Mouse (Mus musculus) hindbrain, embryonic 10.5 days (tissue): ENCODE data around the gene Taf1c. TPM values are rescaled to one million over a fixed set of nuclear protein-coding genes. Genes with fewer than 3 reads are reported as not detected.

Experiments used
- DNase-seq: peaks from one replicate; pipeline ENCODE4 v3.0.0-alpha.2; 2017; ENCODE audit warnings: low spot score
- H3K27ac ChIP-seq: fragments of 300-500 bp; sonication (generic); 2 replicates; pipeline ENCODE4 v1.5.1; 2016; ENCODE audit warnings: mild to moderate bottlenecking, moderate library complexity
- H3K27me3 ChIP-seq: fragments of 300-500 bp; sonication (generic); 2 replicates; pipeline ENCODE4 v1.6.1; 2016; ENCODE audit warnings: mild to moderate bottlenecking; ENCODE audit not compliant: poor library complexity, insufficient read depth, severe bottlenecking
- H3K36me3 ChIP-seq: fragments of 300-500 bp; sonication (generic); 2 replicates; pipeline ENCODE4 v1.6.1; 2016; ENCODE audit warnings: mild to moderate bottlenecking, moderate library complexity
- H3K4me1 ChIP-seq: fragments of 300-500 bp; sonication (generic); replicated peaks from 2 replicates; pipeline ENCODE4 v1.6.1; 2016; ENCODE audit warnings: mild to moderate bottlenecking
- H3K4me3 ChIP-seq: fragments of 300-500 bp; sonication (generic); 2 replicates; pipeline ENCODE4 v1.5.1; 2016; ENCODE audit warnings: mild to moderate bottlenecking, moderate library complexity
- H3K9me3 ChIP-seq: fragments of 300-500 bp; sonication (generic); 2 replicates; pipeline ENCODE4 v1.6.1; 2016; ENCODE audit warnings: mild to moderate bottlenecking, moderate library complexity
- WGBS: fragments of 180-500 bp; shearing (Covaris S2); methylation state at CpG from one replicate; pipeline ENCODE4 v1.1.7; 2016; 5-methylcytosine and 5-hydroxymethylcytosine counted together
- polyA plus RNA-seq: library from polyadenylated mRNA; unstranded; fragments of >200 nt; fragmentation: Nextera tagmentation; extraction: Ambion mirVana; gene quantifications from 2 replicates; pipeline ENCODE4 v1.2.1, GENCODE M21; 2016

Gene Taf1c
- polyA plus RNA-seq, 1 experiment from 2014 or later = 16.8 TPM

- Histone ChIP-seq H3K27ac (no peak overlapping the region), H3K4me1 (peaks cover 35% of the 10 kb centered on the region), H3K36me3 (no peaks in the 10 kb centered on the region), H3K9me3 (no peaks in the 10 kb centered on the region), H3K4me3 (no peak overlapping the region), H3K27me3 (peaks cover 14% of the 10 kb centered on the region; the same call in 1 of the 2 replicates)
- DNase-seq = no peak
- WGBS = 88% methylated on average over 14 of the region's 14 CpGs
Observed at GRCm38 (mm10) chr8:119620848-119621465, 15.9 kb upstream of the Taf1c start.

GRCm38 (mm10) chr8:119620116-119620840 is 15.3 kb upstream of the Taf1c start:
- 73% methylated on average over 6 of the region's 6 CpGs for WGBS
- no peak overlapping the region for H3K27ac ChIP-seq
- no peaks in the 10 kb centered on the region for H3K36me3 ChIP-seq
- no peak for DNase-seq
- peaks cover 18% of the 10 kb centered on the region for H3K27me3 ChIP-seq
- no peak overlapping the region for H3K4me3 ChIP-seq
- H3K4me1 ChIP-seq = peaks cover 34% of the 10 kb centered on the region
- no peaks in the 10 kb centered on the region for H3K9me3 ChIP-seq

GRCm38 (mm10) chr8:119618887-119619286 is 13.9 kb upstream of the Taf1c start:
- peak overlapping the region; percentile 35; the same call in 1 of the 2 replicates for H3K27ac ChIP-seq
- no peak for DNase-seq
- peaks cover 34% of the 10 kb centered on the region for H3K4me1 ChIP-seq
- no peaks in the 10 kb centered on the region for H3K36me3 ChIP-seq
- H3K4me3 ChIP-seq = no peak overlapping the region
- peaks cover 21% of the 10 kb centered on the region for H3K27me3 ChIP-seq
- 69% methylated on average over 5 of the region's 5 CpGs for WGBS
- no peaks in the 10 kb centered on the region for H3K9me3 ChIP-seq

GRCm38 (mm10) chr8:119617586-119617985 is 12.6 kb upstream of the Taf1c start:
- no peaks in the 10 kb centered on the region for H3K9me3 ChIP-seq
- DNase-seq = no peak
- H3K27ac ChIP-seq = no peak overlapping the region
- no peaks in the 10 kb centered on the region for H3K36me3 ChIP-seq
- H3K4me3 ChIP-seq = no peak overlapping the region
- H3K27me3 ChIP-seq = peaks cover 21% of the 10 kb centered on the region
- H3K4me1 ChIP-seq = peaks cover 29% of the 10 kb centered on the region
- WGBS = 90% methylated on average over 5 of the region's 5 CpGs

- 91% methylated on average over 4 of the region's 4 CpGs for WGBS
- no peaks in the 10 kb centered on the region for H3K36me3 ChIP-seq
- H3K27ac ChIP-seq = peak overlapping the region; percentile 29; the same call in 1 of the 2 replicates
- H3K4me1 ChIP-seq = peaks cover 25% of the 10 kb centered on the region
- DNase-seq = no peak
- no peak overlapping the region for H3K4me3 ChIP-seq
- H3K9me3 ChIP-seq = no peaks in the 10 kb centered on the region
- H3K27me3 ChIP-seq = peaks cover 21% of the 10 kb centered on the region
Observed at GRCm38 (mm10) chr8:119616811-119617210, 11.8 kb upstream of the Taf1c start.

- no peak for DNase-seq
- H3K4me3 ChIP-seq = no peak overlapping the region
- peak overlapping the region; percentile 29; the same call in 1 of the 2 replicates for H3K27ac ChIP-seq
- no peaks in the 10 kb centered on the region for H3K9me3 ChIP-seq
- peaks cover 25% of the 10 kb centered on the region for H3K4me1 ChIP-seq
- WGBS = 73% methylated on average over 7 of the region's 7 CpGs
- H3K27me3 ChIP-seq = peaks cover 21% of the 10 kb centered on the region
- H3K36me3 ChIP-seq = no peaks in the 10 kb centered on the region
Observed at GRCm38 (mm10) chr8:119616358-119616757, 11.3 kb upstream of the Taf1c start.

- Histone ChIP-seq H3K27ac (peak overlapping the region; percentile 53; the same call in 1 of the 2 replicates), H3K4me1 (peaks cover 22% of the 10 kb centered on the region), H3K27me3 (peaks cover 21% of the 10 kb centered on the region), H3K9me3 (no peaks in the 10 kb centered on the region), H3K4me3 (no peak overlapping the region), H3K36me3 (no peaks in the 10 kb centered on the region)
- DNase-seq = no peak
- 71% methylated on average over 14 of the region's 14 CpGs for WGBS
Observed at GRCm38 (mm10) chr8:119615096-119615495, 10.1 kb upstream of the Taf1c start.

GRCm38 (mm10) chr8:119612471-119612870 is 7.4 kb upstream of the Taf1c start, which contains the start of gene Adad2:
TSS of gene Adad2 (plus strand) at chr8:119612747.
- WGBS = 82% methylated on average over 26 of the region's 26 CpGs
- H3K4me3 ChIP-seq = no peak within 1 kb of the TSS
- peaks cover 8% of the 10 kb centered on the region; the same call in 1 of the 2 replicates for H3K9me3 ChIP-seq
- no peak within 1 kb of the TSS for H3K27ac ChIP-seq
- DNase-seq = no peak
- H3K27me3 ChIP-seq = peaks cover 21% of the 10 kb centered on the region
- H3K4me1 ChIP-seq = peaks cover 12% of the 10 kb centered on the region; the same call in 1 of the 2 replicates
- no peaks in the 10 kb centered on the region for H3K36me3 ChIP-seq

GRCm38 (mm10) chr8:119606224-119606623 is 1.2 kb upstream of the Taf1c start:
- DNase-seq = no peak
- WGBS = 94% methylated on average over 2 of the region's 2 CpGs
- no peak overlapping the region for H3K4me3 ChIP-seq
- peaks cover 21% of the 10 kb centered on the region for H3K36me3 ChIP-seq
- peaks cover 17% of the 10 kb centered on the region for H3K4me1 ChIP-seq
- no peaks in the 10 kb centered on the region for H3K27me3 ChIP-seq
- H3K9me3 ChIP-seq = peaks cover 8% of the 10 kb centered on the region; the same call in 1 of the 2 replicates
- no peak overlapping the region for H3K27ac ChIP-seq

- Histone ChIP-seq H3K27ac (peak overlapping the region; percentile 86), H3K9me3 (peaks cover 5% of the 10 kb centered on the region; the same call in 1 of the 2 replicates)
- WGBS = 43% methylated on average over 12 of the region's 12 CpGs
Observed at GRCm38 (mm10) chr8:119604398-119604803, 621 bp downstream of the Taf1c start.

GRCm38 (mm10) chr8:119603771-119604170 is 1.3 kb downstream of the Taf1c start:
- Histone ChIP-seq H3K27ac (no peak overlapping the region), H3K9me3 (no peaks in the 10 kb centered on the region), H3K4me1 (peaks cover 17% of the 10 kb centered on the region), H3K4me3 (peak overlapping the region; percentile 82), H3K27me3 (no peaks in the 10 kb centered on the region), H3K36me3 (peaks cover 45% of the 10 kb centered on the region)
- DNase-seq = no peak
- 91% methylated on average over 4 of the region's 4 CpGs for WGBS

More at GRCm38 (mm10) chr8:119604398-119604803, 621 bp downstream of the Taf1c start:
- peak overlapping the region; percentile 82 for H3K4me3 ChIP-seq
- peaks cover 17% of the 10 kb centered on the region for H3K4me1 ChIP-seq
- H3K36me3 ChIP-seq = peaks cover 39% of the 10 kb centered on the region
- no peak for DNase-seq
- no peaks in the 10 kb centered on the region for H3K27me3 ChIP-seq

- no peaks in the 10 kb centered on the region for H3K27me3 ChIP-seq
- H3K9me3 ChIP-seq = no peaks in the 10 kb centered on the region
- no peak overlapping the region for H3K4me3 ChIP-seq
- no peak overlapping the region for H3K27ac ChIP-seq
- peaks cover 29% of the 10 kb centered on the region for H3K4me1 ChIP-seq
- no peak for DNase-seq
- WGBS = 89% methylated on average over 7 of the region's 7 CpGs
- peaks cover 5% of the 10 kb centered on the region for H3K36me3 ChIP-seq
Observed at GRCm38 (mm10) chr8:119591456-119591855, 13.6 kb downstream of the Taf1c start.

GRCm38 (mm10) chr8:119590348-119590747 is 14.7 kb downstream of the Taf1c start:
- 85% methylated on average over 14 of the region's 14 CpGs for WGBS
- Histone ChIP-seq H3K36me3 (no peaks in the 10 kb centered on the region), H3K4me3 (no peak overlapping the region), H3K27me3 (peaks cover 7% of the 10 kb centered on the region; the same call in 1 of the 2 replicates), H3K9me3 (no peaks in the 10 kb centered on the region), H3K27ac (no peak overlapping the region), H3K4me1 (peaks cover 35% of the 10 kb centered on the region)
- DNase-seq = no peak
